Mouse (Mus musculus): ENCODE results near the gene Lrp5.

GRCm38 (mm10) chr19:3562298-3562697 is 124.1 kb downstream of the Lrp5 start:
- TF ChIP-seq POLR2A (IDR thresholded peaks at IDR 0.05; ENCODE audit: extremely low read depth, insufficient read depth, low read length), result no peak
- TF ChIP-seq CTCF (IDR thresholded peaks at IDR 0.05; ENCODE audit: extremely low read depth, insufficient read depth, low read length), result no peak
